ENCODE assay signal across 13 mouse cellular contexts in the genomic region with DNA sequence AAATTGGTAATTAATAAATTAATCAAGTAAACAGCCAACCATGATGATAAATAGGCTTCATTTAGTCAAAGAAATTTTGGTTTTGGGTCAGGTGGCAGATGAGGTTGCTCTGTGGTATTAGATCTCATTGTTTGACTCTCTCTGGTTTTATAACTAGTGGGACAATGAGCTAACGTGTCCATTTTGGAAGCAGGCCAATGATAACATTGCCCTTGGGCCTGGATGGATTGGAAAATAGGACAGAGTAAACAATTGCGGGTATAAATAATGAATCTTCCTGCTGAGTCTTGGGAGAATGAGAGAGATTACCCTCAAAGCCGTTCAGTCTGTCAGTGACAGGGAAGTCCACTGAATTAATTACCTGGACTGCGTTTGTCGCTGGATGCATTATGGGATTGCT. TPM values are rescaled to one million over a fixed set of nuclear protein-coding genes. Genes with fewer than 3 reads are reported as not detected.
DNase-seq lines count a peak whose midpoint lies in the region; ATAC-seq lines count a peak whose summit lies in the region.
"Had no signal": no experiment of that assay in that cellular context is flagged by ENCODE, and none has a peak within 500 bp of the region (broad histone marks: within the 10 kb centered on the region; RNA-seq: fewer than 3 reads in every experiment).

No protein-coding gene starts in this region.

- H3K4me1 ChIP-seq in midbrain, embryonic 16.5 days (ENCODE audit: control insufficient read depth, insufficient read depth, low read length): peaks cover 40% of the 10 kb centered on the region
- peaks cover 1% of the 10 kb centered on the region; the same call in 1 of the 2 replicates for H3K4me1 ChIP-seq in midbrain, embryonic 11.5 days (ENCODE audit: control insufficient read depth, insufficient read depth, low read length)
- H3K4me1 ChIP-seq in heart, embryonic 15.5 days (replicated peaks): peaks cover 38% of the 10 kb centered on the region
- peaks cover 38% of the 10 kb centered on the region for H3K4me1 ChIP-seq in forebrain, embryonic 15.5 days

- no peaks in the 10 kb centered on the region for H3K9me3 ChIP-seq in midbrain, embryonic 16.5 days (replicated peaks; ENCODE audit: control insufficient read depth, low read length, poor library complexity, severe bottlenecking)
- H3K9me3 ChIP-seq in midbrain, embryonic 11.5 days (ENCODE audit: control insufficient read depth, low read length): no peaks in the 10 kb centered on the region
- H3K9me3 ChIP-seq in heart, embryonic 15.5 days (replicated peaks): no peaks in the 10 kb centered on the region
- H3K9me3 ChIP-seq in forebrain, embryonic 15.5 days: no peaks in the 10 kb centered on the region
- H3K9me3 ChIP-seq: limb, embryonic 12.5 days had no signal

- H3K4me2 ChIP-seq in midbrain, embryonic 16.5 days (ENCODE audit: low read length): no peak overlapping the region
- no peak overlapping the region for H3K4me2 ChIP-seq in midbrain, embryonic 11.5 days
- no peak overlapping the region for H3K4me2 ChIP-seq in heart, embryonic 15.5 days
- H3K4me2 ChIP-seq in forebrain, embryonic 15.5 days (replicated peaks): no peak overlapping the region
- H3K4me2 ChIP-seq: limb, embryonic 12.5 days had no signal

- no peak overlapping the region for H3K4me3 ChIP-seq in midbrain, embryonic 16.5 days (ENCODE audit: low read depth, low read length)
- no peak overlapping the region for H3K4me3 ChIP-seq in midbrain, embryonic 11.5 days (ENCODE audit: low read depth, low read length)
- H3K4me3 ChIP-seq in heart, embryonic 15.5 days: no peak overlapping the region
- H3K4me3 ChIP-seq in forebrain, embryonic 15.5 days: no peak overlapping the region
- H3K4me3 ChIP-seq: limb, embryonic 12.5 days had no signal

- WGBS in midbrain, embryonic 16.5 days: 27% methylated on average over 5 of the region's 5 CpGs
- 73% methylated on average over 5 of the region's 5 CpGs for WGBS in midbrain, embryonic 11.5 days
- 44% methylated on average over 5 of the region's 5 CpGs for WGBS in heart, embryonic 15.5 days
- WGBS in forebrain, embryonic 15.5 days: 46% methylated on average over 5 of the region's 5 CpGs

- no peaks in the 10 kb centered on the region for H3K27me3 ChIP-seq in midbrain, embryonic 16.5 days (ENCODE audit: control insufficient read depth, insufficient read depth, low read depth, low read length)
- H3K27me3 ChIP-seq in midbrain, embryonic 11.5 days (ENCODE audit: control insufficient read depth, insufficient read depth, low read length): no peaks in the 10 kb centered on the region
- no peaks in the 10 kb centered on the region for H3K27me3 ChIP-seq in heart, embryonic 15.5 days
- no peaks in the 10 kb centered on the region for H3K27me3 ChIP-seq in forebrain, embryonic 15.5 days
- H3K27me3 ChIP-seq: limb, embryonic 12.5 days had no signal

- peak overlapping the region; percentile 38; the same call in 1 of the 2 replicates for H3K27ac ChIP-seq in midbrain, embryonic 16.5 days (ENCODE audit: low read length)
- H3K27ac ChIP-seq in midbrain, embryonic 11.5 days (ENCODE audit: low read depth, low read length): no peak overlapping the region
- H3K27ac ChIP-seq in heart, embryonic 15.5 days: 0 out of 2 replicates have a peak overlapping the region, but pooled peaks have one; percentile 16
- H3K27ac ChIP-seq in forebrain, embryonic 15.5 days (replicated peaks): no peak overlapping the region
- H3K27ac ChIP-seq: limb, embryonic 12.5 days had no signal

- H3K9ac ChIP-seq in midbrain, embryonic 16.5 days (ENCODE audit: low read depth, low read length): no peak overlapping the region
- no peak overlapping the region for H3K9ac ChIP-seq in midbrain, embryonic 11.5 days (ENCODE audit: low read length)
- no peak overlapping the region for H3K9ac ChIP-seq in heart, embryonic 15.5 days
- H3K9ac ChIP-seq in forebrain, embryonic 15.5 days (replicated peaks): no peak overlapping the region
- H3K9ac ChIP-seq: limb, embryonic 12.5 days had no signal

- H3K36me3 ChIP-seq in midbrain, embryonic 16.5 days (ENCODE audit: control insufficient read depth, insufficient read depth, low read length): no peaks in the 10 kb centered on the region
- H3K36me3 ChIP-seq in midbrain, embryonic 11.5 days (ENCODE audit: control insufficient read depth, insufficient read depth, low read length): no peaks in the 10 kb centered on the region
- H3K36me3 ChIP-seq in heart, embryonic 15.5 days: no peaks in the 10 kb centered on the region
- no peaks in the 10 kb centered on the region for H3K36me3 ChIP-seq in forebrain, embryonic 15.5 days
- H3K36me3 ChIP-seq: limb, embryonic 12.5 days had no signal

- no peak for ATAC-seq in cerebellum, adult (ENCODE audit: insufficient number of reproducible peaks, low FRiP score, low TSS enrichment)
- ATAC-seq in midbrain, embryonic 16.5 days: no peak
- ATAC-seq in midbrain, embryonic 11.5 days (ENCODE audit: low FRiP score): no peak
- no peak for ATAC-seq in heart, embryonic 15.5 days (replicated peaks; ENCODE audit: insufficient number of reproducible peaks, insufficient read depth, low FRiP score, low read depth)
- no peak for ATAC-seq in forebrain, embryonic 15.5 days (replicated peaks)
- ATAC-seq: activated CD4-positive, CD25-positive, alpha-beta regulatory T cell, adult 4 months; intestine, embryonic 16.5 days had no signal

- DNase-seq in cerebellum, adult 9-11 months: peak; percentile 32
- no peak for DNase-seq in midbrain, embryonic 11.5 days (ENCODE audit: low spot score, missing footprints)
- peak; percentile 24 for DNase-seq in mesoderm, embryonic 11.5 days (ENCODE audit: low read depth, low spot score)
- no peak for DNase-seq in frontal cortex, postnatal 10 days (ENCODE audit: low spot score in 2 of 2)
- DNase-seq: gastrocnemius, postnatal 10 days; right cerebral cortex, postnatal 4 days had no signal

RNA-seq across cellular contexts. Expression of a gene that starts 26.7 kb away (rescaled TPM):
- polyA plus RNA-seq in midbrain, embryonic 16.5 days (2015; fragmentation: Nextera tagmentation; extraction: Ambion mirVana): 27.7 and 28.7 TPM in 2 replicates
- polyA plus RNA-seq in midbrain, embryonic 11.5 days (2014; fragmentation: Nextera tagmentation; extraction: Ambion mirVana): 26.5 and 26.6 TPM in 2 replicates
- polyA plus RNA-seq in heart, embryonic 15.5 days (2015; fragmentation: Nextera tagmentation; extraction: Ambion mirVana): 14.1 and 16.2 TPM in 2 replicates
- polyA plus RNA-seq in forebrain, embryonic 15.5 days (2015; fragmentation: Nextera tagmentation; extraction: Ambion mirVana): 20.0 and 20.5 TPM in 2 replicates

RNA-seq across cellular contexts. Expression of a gene that starts 41.0 kb away (rescaled TPM):
- 32.8 and 33.3 TPM in 2 replicates for polyA plus RNA-seq in midbrain, embryonic 16.5 days (2015; fragmentation: Nextera tagmentation; extraction: Ambion mirVana)
- 39.0 and 39.6 TPM in 2 replicates for polyA plus RNA-seq in midbrain, embryonic 11.5 days (2014; fragmentation: Nextera tagmentation; extraction: Ambion mirVana)
- 21.1 and 24.5 TPM in 2 replicates for polyA plus RNA-seq in heart, embryonic 15.5 days (2015; fragmentation: Nextera tagmentation; extraction: Ambion mirVana)
- 33.3 TPM in 2 replicates for polyA plus RNA-seq in forebrain, embryonic 15.5 days (2015; fragmentation: Nextera tagmentation; extraction: Ambion mirVana)

RNA-seq across cellular contexts. Expression of a gene that starts 44.2 kb away (rescaled TPM):
- 83.8 and 93.2 TPM in 2 replicates for polyA plus RNA-seq in midbrain, embryonic 16.5 days (2015; fragmentation: Nextera tagmentation; extraction: Ambion mirVana)
- 72.0 and 79.7 TPM in 2 replicates for polyA plus RNA-seq in midbrain, embryonic 11.5 days (2014; fragmentation: Nextera tagmentation; extraction: Ambion mirVana)
- 30.8 and 42.8 TPM in 2 replicates for polyA plus RNA-seq in heart, embryonic 15.5 days (2015; fragmentation: Nextera tagmentation; extraction: Ambion mirVana)
- 121 TPM in 2 replicates for polyA plus RNA-seq in forebrain, embryonic 15.5 days (2015; fragmentation: Nextera tagmentation; extraction: Ambion mirVana)

RNA-seq across cellular contexts. Expression of a gene that starts 55.3 kb away (rescaled TPM):
- polyA plus RNA-seq in midbrain, embryonic 16.5 days (2015; fragmentation: Nextera tagmentation; extraction: Ambion mirVana): 4.8 and 6.6 TPM in 2 replicates
- 6.4 and 7.1 TPM in 2 replicates for polyA plus RNA-seq in midbrain, embryonic 11.5 days (2014; fragmentation: Nextera tagmentation; extraction: Ambion mirVana)
- 12.4 and 17.3 TPM in 2 replicates for polyA plus RNA-seq in heart, embryonic 15.5 days (2015; fragmentation: Nextera tagmentation; extraction: Ambion mirVana)
- 4.8 and 5.7 TPM in 2 replicates for polyA plus RNA-seq in forebrain, embryonic 15.5 days (2015; fragmentation: Nextera tagmentation; extraction: Ambion mirVana)

RNA-seq across cellular contexts. Expression of a gene that starts 55.3 kb away (rescaled TPM):
- polyA plus RNA-seq in midbrain, embryonic 16.5 days (2015; fragmentation: Nextera tagmentation; extraction: Ambion mirVana): 7.4 and 10.1 TPM in 2 replicates
- 7.9 and 8.5 TPM in 2 replicates for polyA plus RNA-seq in midbrain, embryonic 11.5 days (2014; fragmentation: Nextera tagmentation; extraction: Ambion mirVana)
- 13.5 and 14.2 TPM in 2 replicates for polyA plus RNA-seq in heart, embryonic 15.5 days (2015; fragmentation: Nextera tagmentation; extraction: Ambion mirVana)
- 4.4 and 5.0 TPM in 2 replicates for polyA plus RNA-seq in forebrain, embryonic 15.5 days (2015; fragmentation: Nextera tagmentation; extraction: Ambion mirVana)

Comparison
In these comparisons a context has a peak if more than half of its experiments do, and no peak if none do; other contexts are left out.
1. H3K27ac ChIP-seq: peak in midbrain, embryonic 16.5 days (single experiment) and heart, embryonic 15.5 days (single experiment); none in midbrain, embryonic 11.5 days (single experiment) and forebrain, embryonic 15.5 days (single experiment).
2. DNase-seq: peak in cerebellum, adult 9-11 months (single experiment) and mesoderm, embryonic 11.5 days (single experiment); none in midbrain, embryonic 11.5 days (single experiment) and frontal cortex, postnatal 10 days (0 of 2).